Mouse (Mus musculus) frontal cortex, postnatal 36 days (tissue): ENCODE results near the gene Lysmd4.

Source experiments
- DNase-seq, 2 experiments: peaks; one replicate each; pipeline ENCODE4 v3.0.0; 2022; ENCODE audit warnings: low spot score in 2 of 2

The Lysmd4 gene

GRCm38 (mm10) chr7:67222220-67222862 is at the start of gene Lysmd4:
Lysmd4 (plus strand) TSS chr7:67222544.
- peak; percentile 93 to 95 for DNase-seq

GRCm38 (mm10) chr7:67173522-67174195 is 48.7 kb upstream of the Lysmd4 start:
- DNase-seq: no peak

GRCm38 (mm10) chr7:67183786-67184185 is 38.6 kb upstream of the Lysmd4 start:
- no peak for DNase-seq

GRCm38 (mm10) chr7:67199412-67199811 is 22.9 kb upstream of the Lysmd4 start:
- peak; percentile 53 to 77 for DNase-seq

GRCm38 (mm10) chr7:67203625-67204024 is 18.7 kb upstream of the Lysmd4 start:
- no peak for DNase-seq

GRCm38 (mm10) chr7:67205734-67206425 is 16.5 kb upstream of the Lysmd4 start:
- DNase-seq: no peak

GRCm38 (mm10) chr7:67206496-67206895 is 15.8 kb upstream of the Lysmd4 start:
- no peak for DNase-seq

- DNase-seq: no peak
These were observed 14.6 kb upstream of the Lysmd4 start for GRCm38 (mm10) chr7:67207701-67208100.

GRCm38 (mm10) chr7:67208317-67208716 is 14.0 kb upstream of the Lysmd4 start:
- no peak for DNase-seq

- DNase-seq: no peak
These were observed 12.1 kb upstream of the Lysmd4 start for GRCm38 (mm10) chr7:67210004-67210833.

GRCm38 (mm10) chr7:67211341-67211740 is 11.0 kb upstream of the Lysmd4 start:
- DNase-seq: no peak

GRCm38 (mm10) chr7:67211971-67212370 is 10.4 kb upstream of the Lysmd4 start:
- no peak for DNase-seq

GRCm38 (mm10) chr7:67213589-67213988 is 8.8 kb upstream of the Lysmd4 start:
- no peak for DNase-seq

- DNase-seq: no peak
These were observed 6.0 kb upstream of the Lysmd4 start for GRCm38 (mm10) chr7:67216351-67216750.

- DNase-seq: peak in 1 of 2 experiments; percentile 59
These were observed 5.3 kb upstream of the Lysmd4 start for GRCm38 (mm10) chr7:67217025-67217424.

GRCm38 (mm10) chr7:67225943-67226625 is 3.7 kb downstream of the Lysmd4 start:
- no peak for DNase-seq

GRCm38 (mm10) chr7:67227538-67227937 is 5.2 kb downstream of the Lysmd4 start:
- DNase-seq: no peak

- no peak for DNase-seq
These were observed 6.0 kb downstream of the Lysmd4 start for GRCm38 (mm10) chr7:67228390-67228789.

GRCm38 (mm10) chr7:67228891-67229602 is 6.7 kb downstream of the Lysmd4 start:
- DNase-seq: no peak

GRCm38 (mm10) chr7:67229701-67230100 is 7.4 kb downstream of the Lysmd4 start:
- DNase-seq: no peak

- DNase-seq: no peak
These were observed 7.9 kb downstream of the Lysmd4 start for GRCm38 (mm10) chr7:67230221-67230620.
